Mouse (Mus musculus) left cerebral cortex, postnatal 36 days (tissue): ENCODE measurements around the gene Lyrm1. TPM values are rescaled to one million over a fixed set of nuclear protein-coding genes. Genes with fewer than 3 reads are reported as not detected.

ENCODE experiments used
- DNase-seq, 2 experiments: peaks; one replicate each; pipeline ENCODE4 v3.0.0; 2021 to 2022; ENCODE audit warnings: low spot score in 2 of 2, mixed read lengths in 1 of 2
- intact Hi-C: fragments of 180-260 bp; cut with DNase I; formaldehyde crosslinking; loops from one replicate; pipeline ENCODE4 v1.15.1; 2025
- total RNA-seq, 2 experiments: library from RNA; stranded (reverse); gene quantifications; 2 replicates each; pipeline ENCODE4 v1.2.3; 2021

The Lyrm1 gene
- total RNA-seq, 2 experiments from 2014 or later: 10.9 to 12.9 TPM

- intact Hi-C loops: no loop called here
- no peak for DNase-seq
Measured at GRCm38 (mm10) chr7:119879171-119879570, 16.5 kb upstream of the Lyrm1 start.

GRCm38 (mm10) chr7:119880345-119880744 is 15.3 kb upstream of the Lyrm1 start:
- no peak for DNase-seq
- intact Hi-C loops: no loop called here

DNA sequence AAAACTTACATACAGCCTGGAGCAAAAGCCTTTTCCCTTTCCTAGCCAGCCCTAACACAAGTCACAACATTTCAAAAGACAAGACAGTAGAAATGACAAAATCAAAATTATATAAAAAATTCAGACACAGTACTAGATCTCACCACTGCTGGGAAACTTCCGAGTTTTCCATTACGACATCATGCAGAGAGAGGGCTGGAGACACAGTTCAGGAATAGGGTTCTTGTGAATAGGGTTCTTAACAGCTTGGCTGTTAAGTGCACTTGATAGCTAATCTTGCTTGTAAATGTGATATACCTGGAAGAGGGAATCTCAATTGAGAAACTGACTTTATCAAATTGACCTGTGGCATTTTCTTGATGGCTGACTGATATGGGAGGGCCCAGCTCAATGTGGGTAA is 14.4 kb upstream of the Lyrm1 start:
- no peak for DNase-seq
- intact Hi-C loops: no loop called here

- intact Hi-C loops: no loop called here
- DNase-seq: no peak
Measured at GRCm38 (mm10) chr7:119887887-119888286, 7.8 kb upstream of the Lyrm1 start.

GRCm38 (mm10) chr7:119892198-119892597 is 3.5 kb upstream of the Lyrm1 start:
- DNase-seq: no peak
- intact Hi-C loops: no loop called here

DNA sequence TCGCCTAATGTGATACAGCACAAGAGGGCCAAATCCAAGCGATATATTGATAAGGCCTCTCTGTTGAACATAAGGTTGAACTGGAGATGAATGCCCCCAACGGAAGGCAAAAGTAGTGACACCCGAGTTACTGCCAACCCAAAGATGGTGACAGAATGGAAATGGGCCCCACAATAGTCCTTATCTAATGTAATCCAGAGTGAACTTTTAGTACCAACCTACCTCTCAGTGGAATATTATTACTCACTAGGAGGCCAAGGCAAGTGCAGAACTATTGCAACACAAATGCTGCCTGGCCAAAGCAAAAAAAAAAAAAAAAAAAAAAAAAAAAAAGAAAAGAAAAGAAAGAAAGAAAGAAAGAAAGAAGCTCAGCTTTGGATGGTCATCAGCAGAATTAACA is 2.9 kb upstream of the Lyrm1 start:
- DNase-seq: no peak
- intact Hi-C loops: no loop called here

GRCm38 (mm10) chr7:119894818-119895544 is 680 bp upstream of the Lyrm1 start:
- intact Hi-C loops: loop anchor here (2.0 to 5.0 kb wide), 2 partner anchors 18 to 33 kb away; no protein-coding TSS in a partner anchor

DNA sequence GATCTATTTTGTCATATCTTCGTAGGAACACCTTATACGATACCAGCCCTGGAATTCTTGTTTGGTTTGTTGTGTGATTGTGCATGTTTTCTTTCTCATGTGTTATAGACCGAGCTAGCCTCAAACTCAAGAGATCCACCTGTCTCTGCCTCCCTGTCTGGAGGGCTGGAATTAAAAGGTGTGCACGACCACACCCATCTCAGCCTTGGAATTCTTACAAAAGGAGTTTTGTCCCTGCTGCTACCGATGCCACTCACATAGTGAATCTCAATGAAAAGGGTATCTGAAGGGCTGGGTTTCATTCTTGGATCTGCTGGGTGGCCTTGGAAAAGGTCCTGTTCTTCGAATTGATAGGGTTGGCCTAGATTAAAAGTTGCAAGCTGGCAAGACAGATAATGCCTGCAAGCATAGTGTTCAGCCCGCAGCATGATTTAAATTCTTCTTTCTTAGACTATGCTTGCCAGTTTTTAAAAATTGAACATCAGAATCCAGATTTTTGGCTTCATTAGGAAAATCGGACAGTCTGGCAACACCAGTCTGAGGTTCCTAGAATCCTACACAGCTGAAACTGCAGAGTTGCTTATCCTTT is 2.0 kb downstream of the Lyrm1 start:
- DNase-seq: no peak
- intact Hi-C loops: loop anchor here (5.0 kb wide), 1 partner anchor 35 kb away; no protein-coding TSS in a partner anchor

More at GRCm38 (mm10) chr7:119894818-119895544, 680 bp upstream of the Lyrm1 start:
- DNase-seq: peak in 1 of 2 experiments; percentile 8

DNA sequence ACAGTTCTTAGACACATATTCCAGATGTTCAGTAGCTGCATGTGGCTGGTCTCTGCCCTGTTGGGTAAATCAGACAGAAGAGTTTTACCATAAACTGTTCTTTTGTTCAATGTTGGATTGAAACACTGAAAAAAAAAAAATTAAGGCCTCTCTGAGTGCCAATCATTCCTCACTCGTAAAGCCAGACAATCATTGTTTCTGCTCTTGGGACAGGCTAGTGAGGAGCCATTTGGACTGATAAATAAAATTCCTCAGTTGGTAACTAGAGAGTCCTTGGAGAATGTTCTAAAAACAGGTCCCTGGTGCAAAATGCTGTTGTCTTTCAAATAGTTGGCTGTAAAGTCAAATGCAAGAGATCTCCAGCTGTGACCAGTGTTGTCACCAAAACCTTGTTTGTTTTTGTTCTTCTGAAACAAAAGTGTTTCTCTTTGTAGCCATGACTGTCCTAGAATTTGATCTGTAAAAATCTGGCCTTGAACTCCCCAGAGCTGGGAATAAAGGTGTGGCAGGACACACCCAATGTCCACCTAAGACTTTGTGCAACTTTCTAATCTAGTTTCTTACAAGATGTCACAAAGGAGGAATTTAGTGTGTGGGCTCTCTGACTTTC is 2.7 kb downstream of the Lyrm1 start:
- no peak for DNase-seq
- intact Hi-C loops: loop anchor here (5.0 kb wide), 1 partner anchor 36 kb away; no protein-coding TSS in a partner anchor

- no peak for DNase-seq
- intact Hi-C loops: loop anchor here (5.0 kb wide), 1 partner anchor 37 kb away; no protein-coding TSS in a partner anchor
Measured at GRCm38 (mm10) chr7:119899386-119900057, 3.9 kb downstream of the Lyrm1 start.

- intact Hi-C loops: no loop called here
- DNase-seq: no peak
Measured at GRCm38 (mm10) chr7:119906523-119907215, 11.0 kb downstream of the Lyrm1 start.

GRCm38 (mm10) chr7:119911727-119912126 is 16.1 kb downstream of the Lyrm1 start:
- no peak for DNase-seq
- intact Hi-C loops: no loop called here

DNA sequence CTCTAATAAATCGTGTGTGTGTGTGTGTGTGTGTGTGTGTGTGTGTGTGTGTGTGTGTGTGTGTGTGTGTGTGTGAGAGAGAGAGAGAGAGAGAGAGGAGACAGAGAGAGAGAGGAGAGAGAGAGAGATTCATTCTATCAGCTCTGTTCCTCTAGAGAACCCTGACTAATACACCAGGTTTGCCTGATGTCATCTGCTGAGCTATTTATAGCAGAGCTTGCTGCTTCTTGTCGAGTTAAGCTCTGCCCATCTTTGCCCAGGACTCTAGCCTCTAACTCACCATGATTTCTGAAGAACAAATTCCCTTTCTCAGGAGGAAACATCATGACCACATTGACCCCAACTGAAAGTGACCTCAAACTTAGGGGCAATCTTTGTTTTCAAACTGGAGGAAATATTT is 24.8 kb downstream of the Lyrm1 start:
- DNase-seq: no peak

DNA sequence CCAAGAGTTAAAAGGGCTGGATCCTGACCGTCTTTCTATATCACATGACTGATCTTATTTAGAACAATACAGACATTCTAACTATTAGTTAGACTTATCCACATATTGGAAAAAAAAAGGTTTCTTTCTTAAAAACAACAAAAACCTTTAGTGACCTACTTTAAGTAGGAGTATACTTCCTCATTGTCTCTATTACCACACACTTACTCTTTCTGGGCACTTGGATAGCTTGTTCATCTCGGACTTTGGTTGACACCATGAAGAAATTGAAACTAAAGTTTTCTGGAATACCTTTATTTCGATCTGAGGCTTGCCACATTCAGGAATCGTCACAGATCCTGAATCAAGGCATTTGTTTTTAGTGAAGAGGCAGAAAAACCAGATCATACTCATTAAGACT is 25.4 kb downstream of the Lyrm1 start:
- intact Hi-C loops: no loop called here
- no peak for DNase-seq

More for the DNA sequence above, 24.8 kb downstream of the Lyrm1 start:
- intact Hi-C loops: no loop called here

- intact Hi-C loops: no loop called here
- no peak for DNase-seq
Measured at GRCm38 (mm10) chr7:119928783-119929440, 33.3 kb downstream of the Lyrm1 start.

- intact Hi-C loops: no loop called here
Measured at GRCm38 (mm10) chr7:119936321-119936720, 40.7 kb downstream of the Lyrm1 start.

DNA sequence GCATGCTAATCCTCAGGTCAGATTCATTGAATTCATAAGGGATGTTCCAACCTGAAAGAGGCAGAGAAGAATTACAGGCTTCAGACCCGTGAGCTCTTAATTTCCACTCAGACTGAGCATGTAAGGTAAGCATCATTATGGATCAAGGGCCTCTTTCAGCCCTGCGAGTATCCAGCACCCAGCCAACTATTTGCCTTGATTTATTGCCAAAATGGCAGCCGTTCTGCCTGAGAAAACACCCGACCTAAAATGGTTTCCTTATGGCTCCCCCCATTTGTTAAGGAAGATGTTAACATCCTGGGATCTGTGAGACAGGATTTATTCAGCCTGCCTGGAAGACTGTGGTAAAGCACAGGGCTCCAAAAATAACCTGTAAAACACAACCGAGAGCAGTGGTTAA is 41.4 kb downstream of the Lyrm1 start:
- DNase-seq: no peak

More at GRCm38 (mm10) chr7:119936321-119936720, 40.7 kb downstream of the Lyrm1 start:
- DNase-seq: no peak

GRCm38 (mm10) chr7:119941569-119941968 is 45.9 kb downstream of the Lyrm1 start:
- intact Hi-C loops: no loop called here
- no peak for DNase-seq

More for the DNA sequence above, 41.4 kb downstream of the Lyrm1 start:
- intact Hi-C loops: no loop called here

- intact Hi-C loops: no loop called here
- DNase-seq: no peak
Measured at GRCm38 (mm10) chr7:119954047-119954446, 58.4 kb downstream of the Lyrm1 start.
